Mouse (Mus musculus) olfactory bulb, adult 2 months (tissue): Measurements from ENCODE around the gene Arl13b.

Experiments
- CTCF ChIP-seq: fragments of 200-500 bp; IDR thresholded peaks from 2 replicates; pipeline ENCODE4 v1.5.1; 2012; ENCODE audit warnings: low read depth, mild to moderate bottlenecking, low read length, moderate library complexity; ENCODE audit not compliant: insufficient read depth
- POLR2A ChIP-seq: fragments of 200-500 bp; IDR thresholded peaks from 2 replicates; pipeline ENCODE4 v1.6.1; 2012; ENCODE audit warnings: mild to moderate bottlenecking, low read depth, low read length, moderate library complexity; ENCODE audit not compliant: insufficient read depth

DNA sequence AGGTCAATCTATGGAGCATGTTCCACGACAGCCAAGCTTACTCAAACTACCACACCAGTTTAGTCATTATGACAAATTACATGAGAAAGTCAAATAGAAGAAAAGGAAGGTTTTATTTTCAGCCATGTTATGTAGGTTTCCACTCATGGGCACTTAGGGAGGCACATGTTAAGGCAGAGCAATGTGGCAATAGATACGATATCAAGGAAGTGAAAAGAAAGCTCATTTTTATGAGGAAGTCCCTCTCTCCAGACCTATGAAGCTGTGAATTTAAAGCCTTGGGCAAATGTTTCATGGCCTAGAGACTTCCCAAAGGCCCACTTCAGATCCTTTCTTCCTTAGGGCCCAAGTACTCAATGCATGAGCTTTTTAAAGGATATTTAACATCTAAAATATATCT lies 10.7 kb upstream of the Arl13b start:
- no peak for TF ChIP-seq CTCF
- no peak for TF ChIP-seq POLR2A
